In the genomic region with DNA sequence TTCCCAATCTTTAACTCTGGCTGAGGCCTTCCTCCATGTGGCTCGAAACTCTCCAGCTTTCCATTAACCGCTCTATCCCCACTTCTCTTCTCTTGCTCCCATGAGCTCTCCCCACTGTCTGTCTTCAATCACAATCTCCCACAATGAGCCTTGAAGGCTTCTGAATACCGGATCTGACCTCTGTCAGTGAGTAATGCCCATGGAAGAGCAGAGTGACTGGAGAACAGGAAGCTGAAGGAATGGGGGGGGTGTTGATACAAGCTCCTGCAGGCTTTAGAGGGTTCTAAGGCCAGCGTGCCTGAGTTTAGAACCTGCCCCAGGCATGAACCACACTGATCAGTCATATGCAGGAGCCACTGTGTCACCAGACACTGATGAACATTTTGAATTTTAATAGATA, we compare ENCODE assay signal across 24 mouse cellular contexts.
"Had no signal": no experiment of that assay in that cellular context is flagged by ENCODE, and none has a peak within 500 bp of the region (broad histone marks: within the 10 kb centered on the region; RNA-seq: fewer than 3 reads in every experiment).

No protein-coding gene starts in this region.

- H3K36me3 ChIP-seq: lung, embryonic 15.5 days; midbrain, embryonic 13.5 days; midbrain, embryonic 15.5 days; neural tube, embryonic 13.5 days; neural tube, embryonic 15.5 days; stomach, embryonic 15.5 days had no signal

- ATAC-seq: liver, postnatal 0 days; lung, postnatal 0 days; midbrain, embryonic 13.5 days; midbrain, embryonic 15.5 days had no signal

- H3K9ac ChIP-seq: liver, postnatal 0 days; lung, embryonic 15.5 days; midbrain, embryonic 13.5 days; midbrain, embryonic 15.5 days; neural tube, embryonic 13.5 days; neural tube, embryonic 15.5 days; stomach, embryonic 15.5 days had no signal

- H3K4me1 ChIP-seq: midbrain, embryonic 13.5 days; neural tube, embryonic 13.5 days; neural tube, embryonic 15.5 days; stomach, embryonic 15.5 days had no signal

- H3K27ac ChIP-seq: lung, embryonic 15.5 days; macrophage; midbrain, embryonic 13.5 days; midbrain, embryonic 15.5 days; neural tube, embryonic 13.5 days; neural tube, embryonic 15.5 days; stomach, embryonic 15.5 days; stomach, postnatal 0 days had no signal

- H3K9me3 ChIP-seq: lung, embryonic 15.5 days; midbrain, embryonic 13.5 days; midbrain, embryonic 15.5 days; neural tube, embryonic 13.5 days; neural tube, embryonic 15.5 days; stomach, embryonic 15.5 days had no signal

- H3K27me3 ChIP-seq: lung, embryonic 15.5 days; megakaryocyte, embryonic 14.5 days; midbrain, embryonic 13.5 days; midbrain, embryonic 15.5 days; neural tube, embryonic 13.5 days; neural tube, embryonic 15.5 days; stomach, embryonic 15.5 days had no signal

- H3K4me3 ChIP-seq: lung, embryonic 15.5 days; midbrain, embryonic 13.5 days; midbrain, embryonic 15.5 days; myocyte; neural tube, embryonic 13.5 days; neural tube, embryonic 15.5 days; stomach, embryonic 15.5 days had no signal

- H3K4me2 ChIP-seq: lung, embryonic 15.5 days; midbrain, embryonic 11.5 days; midbrain, embryonic 13.5 days; midbrain, embryonic 15.5 days; neural tube, embryonic 13.5 days; neural tube, embryonic 15.5 days; stomach, embryonic 15.5 days had no signal

- DNase-seq: liver, postnatal 0 days; lung, adult 2 months; lung, postnatal 14 days; lung, postnatal 36 days; retina, postnatal 1 day; right cerebral cortex, adult 18-20 months; right cerebral cortex, postnatal 25 days; right cerebral cortex, postnatal 4 days; spleen, adult 18-20 months; thymus, adult 2 months; thymus, postnatal 25 days; thymus, postnatal 4 days had no signal
